Mouse (Mus musculus): ENCODE results near the gene C1qb. TPM values are rescaled to one million over a fixed set of nuclear protein-coding genes. Genes with fewer than 3 reads are reported as not detected.

The C1qb gene
- 19.1 and 40.0 TPM in 2 replicates for polyA plus RNA-seq (2014; fragmentation: Nextera tagmentation; extraction: Ambion mirVana)

DNA sequence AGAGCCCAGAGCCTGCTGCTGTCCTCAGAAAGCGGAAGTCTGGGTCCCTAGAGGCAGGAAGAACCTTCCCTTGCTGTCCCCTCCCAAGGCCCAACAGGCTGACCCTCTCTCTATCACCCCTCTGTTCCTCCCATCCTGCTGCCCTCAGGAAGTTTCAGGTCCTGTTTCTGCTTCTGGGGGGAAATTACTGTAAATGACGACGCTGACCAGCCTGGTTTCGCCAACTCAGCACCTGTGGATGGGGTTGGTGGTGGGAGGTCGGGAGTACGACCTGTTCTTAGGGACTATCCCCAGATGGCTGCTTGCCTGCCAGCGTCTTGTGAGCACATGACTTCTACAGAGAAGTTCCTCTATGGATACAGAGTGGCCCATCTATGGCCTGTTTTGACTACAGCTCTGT is at the start of gene C1qb:
C1qb (minus strand) TSS at position 87 of the 400 bp plus-strand sequence.
- Histone ChIP-seq H3K9me3 (ENCODE audit: control insufficient read depth, low read length) (no peaks in the 10 kb centered on the region), H3K4me2 (ENCODE audit: low read length) (no peak within 1 kb of the TSS), H3K4me1 (ENCODE audit: control insufficient read depth, insufficient read depth, low read length) (peaks cover 12% of the 10 kb centered on the region), H3K36me3 (ENCODE audit: control insufficient read depth, insufficient read depth, low read length) (no peaks in the 10 kb centered on the region), H3K9ac (replicated peaks; ENCODE audit: low read length) (no peak within 1 kb of the TSS), H3K4me3 (replicated peaks; ENCODE audit: low read depth, low read length) (no peak within 1 kb of the TSS), H3K27ac (replicated peaks; ENCODE audit: low read depth, low read length) (peak within 1 kb of the TSS; percentile 21), H3K27me3 (ENCODE audit: control insufficient read depth, insufficient read depth, low read length) (no peaks in the 10 kb centered on the region)
- ATAC-seq (ENCODE audit: low FRiP score, low TSS enrichment) (no peak), DNase-seq (no peak)
- WGBS, result 74% methylated on average over 7 of the region's 7 CpGs

GRCm38 (mm10) chr4:136934746-136935613 is 49.0 kb upstream of the C1qb start:
- H3K27ac ChIP-seq (replicated peaks; ENCODE audit: low read depth, low read length), result no peak overlapping the region
- DNase-seq (no peak), ATAC-seq (ENCODE audit: low FRiP score, low TSS enrichment) (no peak)
- H3K27me3 ChIP-seq (ENCODE audit: control insufficient read depth, insufficient read depth, low read length), result peaks cover 14% of the 10 kb centered on the region
- H3K4me1 ChIP-seq (ENCODE audit: control insufficient read depth, insufficient read depth, low read length), result no peaks in the 10 kb centered on the region
- H3K9ac ChIP-seq (replicated peaks; ENCODE audit: low read length), result no peak overlapping the region
- no peaks in the 10 kb centered on the region for H3K36me3 ChIP-seq (ENCODE audit: control insufficient read depth, insufficient read depth, low read length)
- H3K4me2 ChIP-seq (ENCODE audit: low read length), result no peak overlapping the region
- H3K4me3 ChIP-seq (replicated peaks; ENCODE audit: low read depth, low read length), result no peak overlapping the region
- H3K9me3 ChIP-seq (ENCODE audit: control insufficient read depth, low read length), result no peaks in the 10 kb centered on the region
- WGBS, result 35% methylated on average over 18 of the region's 18 CpGs

DNA sequence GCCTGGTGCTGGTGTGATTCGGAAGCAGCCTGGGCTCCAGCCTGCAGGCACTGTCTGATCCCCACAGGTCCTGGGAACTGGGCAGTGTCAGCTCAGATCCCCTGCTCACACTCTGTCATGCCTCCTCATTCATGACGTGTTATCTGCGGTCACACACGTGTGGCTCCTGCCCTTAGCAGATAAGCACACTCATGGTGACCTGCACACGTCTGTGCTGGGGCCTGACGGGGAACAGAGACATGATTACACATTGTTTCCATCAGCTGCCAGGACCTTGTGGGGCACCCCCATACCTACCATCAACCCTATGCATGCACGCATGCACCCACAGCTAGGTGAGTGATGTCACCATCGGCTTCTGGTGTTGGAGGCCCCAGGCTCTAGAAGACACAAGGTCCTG is 44.5 kb upstream of the C1qb start:
- no peak for DNase-seq
- H3K9ac ChIP-seq (replicated peaks; ENCODE audit: low read length), result no peak overlapping the region
- WGBS, result 87% methylated on average over 8 of the region's 8 CpGs
- no peak overlapping the region for H3K27ac ChIP-seq (replicated peaks; ENCODE audit: low read depth, low read length)
- H3K4me3 ChIP-seq (replicated peaks; ENCODE audit: low read depth, low read length), result no peak overlapping the region
- H3K4me2 ChIP-seq (ENCODE audit: low read length), result no peak overlapping the region
- H3K36me3 ChIP-seq (ENCODE audit: control insufficient read depth, insufficient read depth, low read length), result no peaks in the 10 kb centered on the region
- H3K27me3 ChIP-seq (ENCODE audit: control insufficient read depth, insufficient read depth, low read length), result peaks cover 20% of the 10 kb centered on the region
- 0 out of 2 replicates have a peak, but pooled peaks cover 5% of the 10 kb centered on the region for H3K4me1 ChIP-seq (ENCODE audit: control insufficient read depth, insufficient read depth, low read length)
- no peaks in the 10 kb centered on the region for H3K9me3 ChIP-seq (ENCODE audit: control insufficient read depth, low read length)
- ATAC-seq (ENCODE audit: low FRiP score, low TSS enrichment), result no peak

DNA sequence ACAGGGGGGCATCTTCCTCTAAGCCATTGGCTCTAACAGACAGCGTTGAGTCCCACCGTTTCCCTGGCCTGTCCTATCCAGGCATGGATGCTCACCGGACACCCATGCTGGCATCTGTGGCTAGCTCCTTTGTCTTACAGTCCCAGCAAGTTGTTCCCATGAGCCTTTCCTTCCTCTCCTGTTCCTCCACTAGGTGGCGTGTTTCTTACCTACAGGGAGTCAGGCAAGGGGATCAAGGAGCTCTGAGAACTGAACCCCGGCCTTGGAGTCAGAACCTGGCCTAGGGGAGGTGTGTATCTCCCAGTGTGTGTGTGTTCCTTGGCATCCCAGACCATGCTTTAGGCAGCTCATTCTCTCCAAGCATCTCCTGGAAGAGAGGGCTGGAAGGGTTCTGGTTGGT is 42.9 kb upstream of the C1qb start:
- Histone ChIP-seq H3K9me3 (ENCODE audit: control insufficient read depth, low read length) (no peaks in the 10 kb centered on the region), H3K9ac (replicated peaks; ENCODE audit: low read length) (no peak overlapping the region), H3K27me3 (ENCODE audit: control insufficient read depth, insufficient read depth, low read length) (peaks cover 29% of the 10 kb centered on the region), H3K4me3 (replicated peaks; ENCODE audit: low read depth, low read length) (no peak overlapping the region), H3K4me2 (ENCODE audit: low read length) (no peak overlapping the region), H3K27ac (replicated peaks; ENCODE audit: low read depth, low read length) (no peak overlapping the region), H3K4me1 (ENCODE audit: control insufficient read depth, insufficient read depth, low read length) (0 out of 2 replicates have a peak, but pooled peaks cover 5% of the 10 kb centered on the region), H3K36me3 (ENCODE audit: control insufficient read depth, insufficient read depth, low read length) (no peaks in the 10 kb centered on the region)
- DNase-seq, result peak; percentile 65
- no peak for ATAC-seq (ENCODE audit: low FRiP score, low TSS enrichment)
- 3% methylated on average over 5 of the region's 5 CpGs for WGBS

DNA sequence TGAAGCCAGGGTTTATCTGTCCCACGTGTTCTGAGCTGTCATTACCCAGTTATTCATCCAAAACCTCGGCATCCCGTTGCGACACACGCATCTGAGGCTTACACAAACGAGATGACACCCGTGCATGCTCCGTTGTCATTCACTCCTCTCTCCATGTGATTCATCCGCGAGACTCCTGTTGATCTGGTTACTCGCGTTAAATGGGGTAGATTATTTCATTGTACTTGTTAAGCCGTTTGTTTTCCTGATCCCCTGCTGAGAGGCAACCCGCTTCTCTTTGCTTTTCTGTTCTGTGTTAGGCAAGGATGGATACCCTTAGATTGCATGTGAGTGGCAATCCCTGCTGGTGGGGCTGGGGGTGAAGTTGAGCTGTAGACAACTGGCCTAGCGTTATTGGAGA is 39.8 kb upstream of the C1qb start:
- Histone ChIP-seq H3K36me3 (ENCODE audit: control insufficient read depth, insufficient read depth, low read length) (no peaks in the 10 kb centered on the region), H3K27me3 (ENCODE audit: control insufficient read depth, insufficient read depth, low read length) (peaks cover 22% of the 10 kb centered on the region), H3K4me1 (ENCODE audit: control insufficient read depth, insufficient read depth, low read length) (0 out of 2 replicates have a peak, but pooled peaks cover 5% of the 10 kb centered on the region), H3K9ac (replicated peaks; ENCODE audit: low read length) (no peak overlapping the region), H3K4me3 (replicated peaks; ENCODE audit: low read depth, low read length) (no peak overlapping the region), H3K27ac (replicated peaks; ENCODE audit: low read depth, low read length) (no peak overlapping the region), H3K4me2 (ENCODE audit: low read length) (no peak overlapping the region), H3K9me3 (ENCODE audit: control insufficient read depth, low read length) (no peaks in the 10 kb centered on the region)
- peak; percentile 58 for DNase-seq
- WGBS, result 2% methylated on average over 15 of the region's 15 CpGs
- no peak for ATAC-seq (ENCODE audit: low FRiP score, low TSS enrichment)

DNA sequence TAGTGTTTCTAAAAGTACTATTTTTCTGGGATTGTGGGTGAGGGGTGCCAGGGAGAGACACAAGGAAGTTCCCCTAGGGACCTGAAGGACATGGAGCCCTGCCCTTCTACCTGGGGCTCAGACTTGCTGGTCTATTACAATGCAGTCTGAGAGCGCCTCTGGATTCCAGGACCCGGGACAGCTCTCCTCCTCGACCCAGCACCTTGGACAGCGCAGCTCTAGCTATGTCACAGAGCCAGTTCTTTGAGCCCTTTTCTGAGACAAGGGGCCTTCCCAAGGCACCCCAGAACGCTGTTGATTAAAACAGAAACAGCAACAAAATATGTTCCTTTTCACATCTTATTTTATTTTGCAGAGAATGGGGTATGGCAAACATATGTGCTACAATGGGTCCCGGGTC is 38.5 kb upstream of the C1qb start:
- Histone ChIP-seq H3K27me3 (ENCODE audit: control insufficient read depth, insufficient read depth, low read length) (peaks cover 22% of the 10 kb centered on the region), H3K4me3 (replicated peaks; ENCODE audit: low read depth, low read length) (no peak overlapping the region), H3K36me3 (ENCODE audit: control insufficient read depth, insufficient read depth, low read length) (no peaks in the 10 kb centered on the region), H3K9ac (replicated peaks; ENCODE audit: low read length) (no peak overlapping the region), H3K27ac (replicated peaks; ENCODE audit: low read depth, low read length) (no peak overlapping the region), H3K9me3 (ENCODE audit: control insufficient read depth, low read length) (no peaks in the 10 kb centered on the region), H3K4me1 (ENCODE audit: control insufficient read depth, insufficient read depth, low read length) (0 out of 2 replicates have a peak, but pooled peaks cover 5% of the 10 kb centered on the region), H3K4me2 (ENCODE audit: low read length) (no peak overlapping the region)
- ATAC-seq (ENCODE audit: low FRiP score, low TSS enrichment) (no peak), DNase-seq (peak; percentile 69)
- WGBS, result 4% methylated on average over 6 of the region's 6 CpGs

DNA sequence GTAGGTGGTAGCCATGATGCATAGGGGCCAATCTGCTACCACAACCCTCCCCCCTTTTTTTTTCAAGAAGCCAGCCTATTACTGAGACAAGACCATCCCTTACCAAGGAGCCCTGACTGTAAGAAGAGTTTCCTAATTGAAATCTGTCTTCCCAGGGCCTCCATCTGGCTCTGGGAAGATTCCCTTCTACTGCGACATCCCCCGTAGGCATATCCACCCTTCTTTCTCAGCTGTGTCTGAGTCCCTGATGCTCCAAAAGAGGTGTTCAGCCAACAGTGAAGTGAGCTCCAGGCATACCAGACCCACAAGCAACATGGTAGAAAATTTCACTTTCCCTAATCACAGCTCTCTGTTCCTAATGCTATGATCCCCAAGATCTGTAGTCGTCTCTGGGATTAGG is 33.5 kb upstream of the C1qb start:
- no peaks in the 10 kb centered on the region for H3K36me3 ChIP-seq (ENCODE audit: control insufficient read depth, insufficient read depth, low read length)
- whole genome bisulfite sequencing, result 82% methylated on average over 3 of the region's 3 CpGs
- H3K9me3 ChIP-seq (ENCODE audit: control insufficient read depth, low read length), result no peaks in the 10 kb centered on the region
- DNase-seq (no peak), ATAC-seq (ENCODE audit: low FRiP score, low TSS enrichment) (no peak)
- no peak overlapping the region for H3K4me2 ChIP-seq (ENCODE audit: low read length)
- no peak overlapping the region for H3K27ac ChIP-seq (replicated peaks; ENCODE audit: low read depth, low read length)
- no peak overlapping the region for H3K9ac ChIP-seq (replicated peaks; ENCODE audit: low read length)
- H3K4me1 ChIP-seq (ENCODE audit: control insufficient read depth, insufficient read depth, low read length), result peaks cover 12% of the 10 kb centered on the region
- peaks cover 2% of the 10 kb centered on the region; the same call in 1 of the 2 replicates for H3K27me3 ChIP-seq (ENCODE audit: control insufficient read depth, insufficient read depth, low read length)
- H3K4me3 ChIP-seq (replicated peaks; ENCODE audit: low read depth, low read length), result no peak overlapping the region

DNA sequence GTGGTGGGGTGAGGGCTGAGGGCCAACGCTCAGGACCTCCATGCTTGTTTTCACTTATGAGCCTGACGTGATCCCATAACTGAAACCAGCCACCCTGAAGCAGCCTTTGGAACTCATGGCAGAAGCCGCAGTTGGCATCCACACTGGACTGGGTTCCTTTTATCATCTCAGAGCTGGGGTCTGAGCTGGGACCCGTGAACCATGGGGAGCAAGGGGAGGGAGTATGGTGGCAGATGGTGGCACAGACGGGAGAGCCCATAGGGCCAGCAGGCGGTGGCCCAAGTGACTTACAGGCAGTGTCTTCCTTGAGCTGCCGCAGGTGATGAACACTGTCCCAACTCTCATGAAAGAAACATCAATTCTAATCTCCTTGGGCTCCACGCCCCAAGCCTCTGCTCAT is 32.8 kb upstream of the C1qb start:
- H3K9ac ChIP-seq (replicated peaks; ENCODE audit: low read length), result no peak overlapping the region
- no peak overlapping the region for H3K27ac ChIP-seq (replicated peaks; ENCODE audit: low read depth, low read length)
- 75% methylated on average over 8 of the region's 8 CpGs for WGBS
- H3K36me3 ChIP-seq (ENCODE audit: control insufficient read depth, insufficient read depth, low read length), result no peaks in the 10 kb centered on the region
- H3K27me3 ChIP-seq (ENCODE audit: control insufficient read depth, insufficient read depth, low read length), result no peaks in the 10 kb centered on the region; the same call in 1 of the 2 replicates
- peaks cover 12% of the 10 kb centered on the region for H3K4me1 ChIP-seq (ENCODE audit: control insufficient read depth, insufficient read depth, low read length)
- H3K9me3 ChIP-seq (ENCODE audit: control insufficient read depth, low read length), result no peaks in the 10 kb centered on the region
- H3K4me2 ChIP-seq (ENCODE audit: low read length), result no peak overlapping the region
- no peak overlapping the region for H3K4me3 ChIP-seq (replicated peaks; ENCODE audit: low read depth, low read length)
- no peak for DNase-seq
- no peak for ATAC-seq (ENCODE audit: low FRiP score, low TSS enrichment)

DNA sequence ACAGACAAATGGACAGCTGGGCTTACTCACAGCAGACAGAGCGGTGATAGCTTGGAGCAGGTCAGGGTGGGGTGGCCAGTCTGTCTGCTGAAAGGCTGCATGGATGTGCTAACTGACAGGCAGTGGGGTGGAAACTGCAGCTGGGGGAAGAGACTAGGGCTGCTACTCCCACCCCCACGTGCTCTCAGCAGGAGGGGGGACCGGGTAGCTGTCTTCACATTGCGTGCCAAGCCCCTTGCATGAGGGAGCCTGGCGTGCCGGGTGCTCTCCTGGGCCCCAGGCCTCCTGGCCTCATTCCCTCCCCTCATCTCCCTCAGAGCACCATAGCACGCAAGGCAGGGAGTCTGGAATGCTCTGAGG is 31.2 kb upstream of the C1qb start:
- ATAC-seq (ENCODE audit: low FRiP score, low TSS enrichment) (no peak), DNase-seq (no peak)
- no peaks in the 10 kb centered on the region for H3K36me3 ChIP-seq (ENCODE audit: control insufficient read depth, insufficient read depth, low read length)
- H3K4me1 ChIP-seq (ENCODE audit: control insufficient read depth, insufficient read depth, low read length), result peaks cover 22% of the 10 kb centered on the region
- no peak overlapping the region for H3K4me3 ChIP-seq (replicated peaks; ENCODE audit: low read depth, low read length)
- H3K4me2 ChIP-seq (ENCODE audit: low read length), result no peak overlapping the region
- no peaks in the 10 kb centered on the region for H3K9me3 ChIP-seq (ENCODE audit: control insufficient read depth, low read length)
- no peak overlapping the region for H3K9ac ChIP-seq (replicated peaks; ENCODE audit: low read length)
- 0 out of 2 replicates have a peak overlapping the region, but pooled peaks have one; percentile 17 for H3K27ac ChIP-seq (replicated peaks; ENCODE audit: low read depth, low read length)
- 35% methylated on average over 7 of the region's 7 CpGs for WGBS
- H3K27me3 ChIP-seq (ENCODE audit: control insufficient read depth, insufficient read depth, low read length), result no peaks in the 10 kb centered on the region; the same call in 1 of the 2 replicates

Measured in midbrain, embryonic 14.5 days (tissue).